Mouse (Mus musculus) ES-Bruce4 (cell line): Measurements from ENCODE around the gene Cdk12. TPM values are rescaled to one million over a fixed set of nuclear protein-coding genes. Genes with fewer than 3 reads are reported as not detected.

ENCODE experiments used
- H3K27ac ChIP-seq: 2 replicates; pipeline ENCODE4 v1.5.1; 2012; ENCODE audit warnings: low read length, inconsistent platforms; ENCODE audit not compliant: insufficient read depth
- H3K27me3 ChIP-seq: 2 replicates; pipeline ENCODE4 v1.6.1; 2012; ENCODE audit warnings: mild to moderate bottlenecking, low read length, inconsistent platforms; ENCODE audit not compliant: control insufficient read depth, poor library complexity, insufficient read depth, severe bottlenecking
- H3K36me3 ChIP-seq: 2 replicates; pipeline ENCODE4 v1.6.1; 2012; ENCODE audit warnings: inconsistent platforms, mild to moderate bottlenecking, low read length, moderate library complexity; ENCODE audit not compliant: control insufficient read depth, poor library complexity, insufficient read depth, severe bottlenecking
- H3K4me1 ChIP-seq: one replicate; pipeline ENCODE4 v1.8.1; 2011; ENCODE audit warnings: low read length; ENCODE audit not compliant: control insufficient read depth, insufficient read depth
- H3K4me3 ChIP-seq: 2 replicates; pipeline ENCODE4 v1.5.1; 2011; ENCODE audit warnings: low read depth, mild to moderate bottlenecking, low read length
- H3K9ac ChIP-seq: 2 replicates; pipeline ENCODE4 v1.6.1; 2012; ENCODE audit warnings: low read depth, mild to moderate bottlenecking, inconsistent platforms; ENCODE audit not compliant: poor library complexity, severe bottlenecking
- H3K9me3 ChIP-seq: replicated peaks from 2 replicates; pipeline ENCODE4 v1.6.1; 2012; ENCODE audit warnings: mild to moderate bottlenecking, low read length, inconsistent platforms; ENCODE audit not compliant: control insufficient read depth, poor library complexity, insufficient read depth, severe bottlenecking
- CTCF ChIP-seq: IDR thresholded peaks from one replicate; pipeline ENCODE4 v1.8.1; 2011; ENCODE audit warnings: low read depth, low read length
- EP300 ChIP-seq: IDR thresholded peaks from 2 replicates; pipeline ENCODE4 v1.6.1; 2011; ENCODE audit warnings: low read depth, low read length; ENCODE audit not compliant: insufficient read depth
- POLR2A ChIP-seq: IDR thresholded peaks from one replicate; pipeline ENCODE4 v1.8.1; 2011; ENCODE audit warnings: low read length; ENCODE audit not compliant: insufficient read depth
- polyA plus RNA-seq: library from polyadenylated mRNA; stranded (reverse); fragments of >200 nt; gene quantifications from 2 replicates; pipeline ENCODE4 v1.2.4, GENCODE M21; 2011; ENCODE audit warnings: low read depth; ENCODE audit not compliant: missing spikeins, insufficient read depth, insufficient read length

Cdk12 gene
- polyA plus RNA-seq, 1 experiment = 52.5 TPM

DNA sequence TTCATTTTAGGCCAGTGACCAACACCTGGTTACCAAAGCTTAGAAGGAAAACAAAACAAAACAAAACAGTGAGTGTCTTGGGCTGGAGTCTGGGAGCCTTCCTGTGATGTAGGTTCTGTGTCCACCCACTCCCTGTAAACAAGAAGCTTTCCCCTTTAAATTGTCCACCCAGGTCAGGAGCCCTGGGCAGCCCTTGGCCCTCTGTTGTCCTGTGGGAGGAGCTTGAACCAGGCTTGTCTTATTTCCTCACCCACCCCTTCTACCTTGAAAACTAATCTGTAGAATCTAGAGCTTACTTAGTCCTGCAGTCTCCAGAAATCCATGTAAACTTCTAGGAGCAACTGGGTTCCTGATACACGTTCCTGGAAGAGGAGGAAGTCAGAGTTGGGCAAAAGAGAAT lies 119.3 kb downstream of the Cdk12 start:
- no peaks in the 10 kb centered on the region for H3K4me1 ChIP-seq
- H3K9me3 ChIP-seq = no peaks in the 10 kb centered on the region
- no peak for TF ChIP-seq EP300
- TF ChIP-seq POLR2A = no peak
- TF ChIP-seq CTCF = no peak
- H3K9ac ChIP-seq = no peak overlapping the region
- H3K36me3 ChIP-seq = no peaks in the 10 kb centered on the region
- no peak overlapping the region for H3K4me3 ChIP-seq
- no peak overlapping the region for H3K27ac ChIP-seq
- H3K27me3 ChIP-seq = peaks cover 41% of the 10 kb centered on the region

DNA sequence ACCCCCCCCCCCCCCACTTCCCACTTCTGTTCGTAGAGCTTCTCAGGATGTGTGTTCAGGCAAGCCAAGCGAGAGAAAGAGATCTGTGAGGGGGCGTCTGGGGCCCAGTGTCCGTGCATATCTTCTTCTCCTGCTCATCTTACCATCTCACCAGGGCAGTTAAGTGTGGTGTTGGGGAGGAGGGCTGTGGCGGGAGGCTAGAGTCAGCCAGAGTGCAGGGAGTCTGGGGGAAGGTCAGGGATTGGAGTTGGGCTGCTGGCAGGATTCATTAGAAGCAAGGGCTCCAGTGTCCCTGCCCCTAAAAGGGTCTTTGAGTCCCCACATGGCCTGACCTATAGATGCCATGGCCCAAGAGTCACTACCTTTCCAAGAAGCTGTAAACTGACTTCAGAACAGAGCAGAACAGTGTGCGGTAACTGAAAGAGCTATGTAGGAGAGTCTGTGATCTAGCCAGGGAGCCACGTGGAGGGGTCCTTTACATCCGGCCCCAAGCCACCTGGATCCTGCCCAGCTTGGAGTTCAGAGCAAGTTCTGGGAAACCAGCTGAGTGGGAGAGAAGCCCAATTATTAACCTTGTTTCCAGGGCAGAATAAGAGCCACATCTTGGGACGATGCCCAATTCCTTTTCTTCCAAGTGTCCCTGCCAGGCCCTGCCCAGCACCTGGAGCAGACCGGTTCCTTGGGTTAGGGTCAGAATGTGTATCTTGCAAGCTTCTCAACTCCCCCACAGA lies 120.4 kb downstream of the Cdk12 start:
- peaks cover 50% of the 10 kb centered on the region for H3K27me3 ChIP-seq
- H3K4me1 ChIP-seq = no peaks in the 10 kb centered on the region
- H3K27ac ChIP-seq = no peak overlapping the region
- TF ChIP-seq POLR2A = no peak
- TF ChIP-seq EP300 = no peak
- TF ChIP-seq CTCF = no peak
- no peak overlapping the region for H3K4me3 ChIP-seq
- no peaks in the 10 kb centered on the region for H3K9me3 ChIP-seq
- no peak overlapping the region for H3K9ac ChIP-seq
- no peaks in the 10 kb centered on the region for H3K36me3 ChIP-seq

DNA sequence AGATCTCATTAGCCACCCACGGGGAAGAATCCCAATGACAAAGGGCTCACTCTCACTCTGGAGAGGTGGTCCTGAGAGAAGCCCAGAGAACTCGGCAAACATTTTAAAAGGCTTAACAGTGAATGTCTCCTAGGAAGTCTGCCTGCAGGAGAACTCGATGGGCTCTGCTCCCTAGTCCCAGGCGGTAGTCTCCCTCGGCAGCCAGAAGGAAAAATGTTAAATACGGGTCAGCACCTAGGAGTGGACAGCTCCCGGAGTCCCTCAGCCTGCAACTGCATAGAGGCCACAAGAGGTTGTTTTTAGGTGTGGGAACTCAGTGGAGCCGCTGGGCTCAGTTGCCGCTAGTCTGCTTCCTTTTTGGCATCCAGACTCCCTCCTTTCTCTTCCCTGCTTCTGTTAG lies 121.1 kb downstream of the Cdk12 start:
- Histone ChIP-seq H3K4me3 (no peak overlapping the region), H3K9me3 (no peaks in the 10 kb centered on the region), H3K36me3 (no peaks in the 10 kb centered on the region), H3K9ac (no peak overlapping the region), H3K4me1 (no peaks in the 10 kb centered on the region), H3K27me3 (peaks cover 55% of the 10 kb centered on the region), H3K27ac (no peak overlapping the region)
- TF ChIP-seq POLR2A = no peak
- no peak for TF ChIP-seq EP300
- TF ChIP-seq CTCF = no peak

DNA sequence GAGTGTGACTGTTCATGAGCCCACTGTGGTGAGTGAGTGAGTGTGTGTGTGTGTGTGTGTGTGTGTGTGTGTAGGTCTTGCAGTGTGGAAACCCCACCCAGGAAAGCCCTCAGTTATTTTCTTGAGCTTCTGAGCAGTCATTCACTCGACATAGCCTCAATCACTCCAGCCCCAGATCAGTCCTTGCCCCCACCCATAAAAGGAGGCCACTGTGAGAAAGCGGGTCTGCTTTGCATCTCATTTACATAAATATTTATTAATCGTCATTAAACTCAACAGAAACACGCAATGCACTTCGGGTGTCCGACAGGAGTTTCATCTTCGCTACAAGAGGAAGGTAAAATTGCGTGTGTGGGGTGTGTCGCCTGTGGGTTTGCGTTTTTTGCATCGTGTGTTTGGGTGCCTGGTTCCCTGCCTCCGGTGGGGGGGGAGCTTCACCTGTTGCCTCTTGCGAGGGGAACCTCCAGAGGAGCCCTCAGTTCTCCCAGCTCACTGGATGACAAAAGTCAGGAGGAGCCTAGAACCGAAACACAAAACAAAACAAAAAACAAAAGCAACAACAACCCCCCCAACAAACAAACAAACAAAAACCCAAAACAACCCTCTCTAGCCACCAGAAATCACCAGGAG lies 122.4 kb downstream of the Cdk12 start:
- H3K9ac ChIP-seq = no peak overlapping the region
- TF ChIP-seq CTCF (no peak), POLR2A (no peak), EP300 (no peak)
- no peaks in the 10 kb centered on the region for H3K9me3 ChIP-seq
- peaks cover 56% of the 10 kb centered on the region for H3K27me3 ChIP-seq
- no peaks in the 10 kb centered on the region for H3K4me1 ChIP-seq
- no peak overlapping the region for H3K27ac ChIP-seq
- no peaks in the 10 kb centered on the region for H3K36me3 ChIP-seq
- no peak overlapping the region for H3K4me3 ChIP-seq

DNA sequence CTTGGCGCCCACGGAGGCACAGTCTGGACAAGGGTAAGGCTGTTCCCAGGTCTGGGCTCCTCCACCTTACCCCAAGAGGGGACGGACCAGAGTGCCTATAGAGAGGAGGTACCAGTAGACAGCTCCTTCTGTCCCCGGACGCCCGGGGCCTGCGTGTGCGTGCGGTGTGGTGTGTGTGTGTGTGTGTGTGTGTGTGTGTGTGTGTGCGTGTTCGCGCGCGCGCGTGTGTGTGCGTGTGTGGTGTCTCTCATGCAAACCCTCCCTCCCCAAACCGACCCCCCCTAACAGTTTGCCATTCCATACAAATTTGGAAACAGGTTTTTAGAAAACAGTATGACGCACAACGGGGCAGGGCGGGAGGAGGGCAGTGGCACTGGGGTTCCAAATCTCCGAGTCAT lies 123.0 kb downstream of the Cdk12 start:
- H3K4me1 ChIP-seq = no peaks in the 10 kb centered on the region
- TF ChIP-seq EP300 (no peak), POLR2A (no peak), CTCF (no peak)
- H3K27me3 ChIP-seq = peaks cover 52% of the 10 kb centered on the region
- H3K4me3 ChIP-seq = no peak overlapping the region
- no peak overlapping the region for H3K27ac ChIP-seq
- H3K9me3 ChIP-seq = no peaks in the 10 kb centered on the region
- no peak overlapping the region for H3K9ac ChIP-seq
- no peaks in the 10 kb centered on the region for H3K36me3 ChIP-seq

DNA sequence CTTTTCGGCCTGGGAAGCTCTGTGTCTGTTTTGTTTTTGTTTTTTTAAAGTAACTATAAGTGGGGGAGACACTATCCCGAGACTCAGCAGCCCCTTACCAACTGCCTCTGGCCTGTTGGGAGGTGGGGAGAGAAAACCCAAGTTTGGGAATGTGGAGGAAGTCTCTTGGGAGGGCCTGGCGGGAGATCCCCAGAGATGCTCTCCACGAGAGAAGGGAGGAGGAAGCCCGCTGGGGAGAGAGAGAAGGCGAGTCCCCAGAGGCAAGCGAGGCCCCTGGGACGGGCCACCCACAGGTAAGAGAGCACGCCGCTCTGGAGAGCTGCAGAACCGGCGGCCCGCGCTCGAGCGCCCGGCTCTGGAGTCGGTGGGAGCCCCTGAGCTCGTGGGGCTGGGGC lies 123.9 kb downstream of the Cdk12 start:
- TF ChIP-seq CTCF = no peak
- no peak for TF ChIP-seq EP300
- no peak for TF ChIP-seq POLR2A
- Histone ChIP-seq H3K4me3 (no peak overlapping the region), H3K9me3 (no peaks in the 10 kb centered on the region), H3K4me1 (no peaks in the 10 kb centered on the region), H3K36me3 (no peaks in the 10 kb centered on the region), H3K9ac (no peak overlapping the region), H3K27me3 (peaks cover 45% of the 10 kb centered on the region), H3K27ac (no peak overlapping the region)
